Mouse (Mus musculus): ENCODE measurements at regions not wholly inside any gene's neighbourhood (a gene's known extent, or its start where the extent isn't known, plus 50 kb on each side); places are given as distances from the start of the nearest gene placed in this dataset.

DNA sequence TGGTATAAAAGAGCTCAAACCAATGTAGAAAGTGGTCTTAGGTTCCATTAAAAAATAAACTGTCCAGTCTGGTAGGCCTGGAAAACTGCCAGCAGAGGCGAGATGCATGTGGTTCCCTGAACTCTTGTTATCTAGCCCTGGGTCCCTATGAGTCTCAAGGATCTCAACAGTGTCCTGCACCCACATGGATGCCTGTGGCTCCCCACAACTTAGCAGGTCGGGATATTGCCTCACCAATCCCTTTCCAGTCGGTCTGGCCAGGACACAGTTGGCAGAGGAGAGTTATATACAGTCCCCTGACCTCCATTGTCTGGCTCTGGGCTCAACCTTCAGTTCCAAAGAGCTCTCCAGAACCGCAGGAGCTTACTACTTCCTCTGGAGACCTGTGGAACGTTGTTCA, 456.8 kb upstream of the 4921530L21Rik start:
- DNase-seq (ENCODE audit: low spot score) (no peak), ATAC-seq (ENCODE audit: low FRiP score) (no peak)
- WGBS = 90% methylated on average over 5 of the region's 5 CpGs

DNA sequence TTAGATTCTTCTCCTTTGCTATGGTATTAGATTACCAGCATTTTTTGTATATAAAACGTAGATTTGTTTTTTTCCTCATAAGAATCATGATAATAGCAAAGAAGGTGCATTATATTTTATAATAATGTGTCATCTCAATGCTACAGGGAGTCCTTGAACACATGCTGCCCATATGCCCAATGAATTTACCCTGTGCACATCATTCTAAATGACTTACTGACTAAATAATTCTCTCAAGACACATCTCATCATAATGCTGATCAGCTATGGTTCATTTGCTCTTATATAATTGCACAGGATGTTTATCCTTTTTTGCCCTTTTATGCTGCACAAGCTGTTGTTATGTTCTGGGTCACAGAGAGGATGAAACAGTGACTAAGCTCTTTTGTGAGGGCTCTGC, 446.8 kb upstream of the 4921530L21Rik start:
- H3K4me2 ChIP-seq (replicated peaks; ENCODE audit: low read depth, low read length) = no peak overlapping the region
- DNase-seq (ENCODE audit: low spot score) (no peak), ATAC-seq (ENCODE audit: low FRiP score) (0 out of 2 replicates have a peak, but pooled peaks have one; percentile 35)
- H3K9me3 ChIP-seq (ENCODE audit: control insufficient read depth, low read length) = no peaks in the 10 kb centered on the region
- no peak overlapping the region for H3K27ac ChIP-seq (ENCODE audit: low read depth, low read length)
- H3K36me3 ChIP-seq (ENCODE audit: control insufficient read depth, insufficient read depth, low read length) = no peaks in the 10 kb centered on the region
- H3K4me1 ChIP-seq (replicated peaks; ENCODE audit: control insufficient read depth, insufficient read depth, low read length) = no peaks in the 10 kb centered on the region
- H3K4me3 ChIP-seq (ENCODE audit: low read depth, low read length) = no peak overlapping the region
- no peak overlapping the region for H3K9ac ChIP-seq (ENCODE audit: low read depth, low read length)
- no peaks in the 10 kb centered on the region for H3K27me3 ChIP-seq (ENCODE audit: control insufficient read depth, insufficient read depth, low read length)
- WGBS = 63% methylated on average over 1 of the region's 1 CpGs

More for the DNA sequence above, 456.8 kb upstream of the 4921530L21Rik start:
- H3K27ac ChIP-seq (ENCODE audit: low read depth, low read length) = no peak overlapping the region
- H3K9ac ChIP-seq (ENCODE audit: low read depth, low read length) = no peak overlapping the region
- no peaks in the 10 kb centered on the region for H3K9me3 ChIP-seq (ENCODE audit: control insufficient read depth, low read length)
- no peaks in the 10 kb centered on the region for H3K27me3 ChIP-seq (ENCODE audit: control insufficient read depth, insufficient read depth, low read length)
- H3K4me3 ChIP-seq (ENCODE audit: low read depth, low read length) = no peak overlapping the region
- no peak overlapping the region for H3K4me2 ChIP-seq (replicated peaks; ENCODE audit: low read depth, low read length)
- no peaks in the 10 kb centered on the region for H3K4me1 ChIP-seq (replicated peaks; ENCODE audit: control insufficient read depth, insufficient read depth, low read length)
- no peaks in the 10 kb centered on the region for H3K36me3 ChIP-seq (ENCODE audit: control insufficient read depth, insufficient read depth, low read length)
